Mouse (Mus musculus): ENCODE data around the gene Ctnnd1. TPM values are rescaled to one million over a fixed set of nuclear protein-coding genes. Genes with fewer than 3 reads are reported as not detected.
A peak's percentile ranks its signal among the peaks of the same experiment; 100 is the strongest.

Gene Ctnnd1
- polyA plus RNA-seq, 1 experiment from 2014 or later: 30.1 TPM

GRCm38 (mm10) chr2:84599270-84599888 lies 51.2 kb downstream of the Ctnnd1 start:
- H3K36me3 ChIP-seq (ENCODE audit: control insufficient read depth, insufficient read depth, low read length): peaks cover 44% of the 10 kb centered on the region
- H3K4me2 ChIP-seq (ENCODE audit: low read depth, low read length): no peak overlapping the region
- WGBS: 98% methylated on average over 6 of the region's 6 CpGs
- H3K9me3 ChIP-seq (ENCODE audit: control insufficient read depth, low read length): no peaks in the 10 kb centered on the region
- H3K27ac ChIP-seq (ENCODE audit: low read depth, low read length): no peak overlapping the region
- H3K27me3 ChIP-seq (ENCODE audit: control insufficient read depth, insufficient read depth, low read length): no peaks in the 10 kb centered on the region
- ATAC-seq (ENCODE audit: low read depth): no peak
- H3K4me3 ChIP-seq (ENCODE audit: low read depth, low read length): no peak overlapping the region
- H3K9ac ChIP-seq (replicated peaks; ENCODE audit: low read depth, low read length): no peak overlapping the region
- H3K4me1 ChIP-seq (ENCODE audit: control insufficient read depth, insufficient read depth, low read length): no peaks in the 10 kb centered on the region

GRCm38 (mm10) chr2:84597123-84597522 lies 53.4 kb downstream of the Ctnnd1 start:
- WGBS: 87% methylated on average over 1 of the region's 1 CpGs
- H3K9me3 ChIP-seq (ENCODE audit: control insufficient read depth, low read length): no peaks in the 10 kb centered on the region
- no peak overlapping the region for H3K27ac ChIP-seq (ENCODE audit: low read depth, low read length)
- H3K4me2 ChIP-seq (ENCODE audit: low read depth, low read length): no peak overlapping the region
- H3K4me1 ChIP-seq (ENCODE audit: control insufficient read depth, insufficient read depth, low read length): no peaks in the 10 kb centered on the region
- H3K9ac ChIP-seq (replicated peaks; ENCODE audit: low read depth, low read length): no peak overlapping the region
- H3K36me3 ChIP-seq (ENCODE audit: control insufficient read depth, insufficient read depth, low read length): peaks cover 24% of the 10 kb centered on the region
- no peak for ATAC-seq (ENCODE audit: low read depth)
- H3K4me3 ChIP-seq (ENCODE audit: low read depth, low read length): no peak overlapping the region
- no peaks in the 10 kb centered on the region for H3K27me3 ChIP-seq (ENCODE audit: control insufficient read depth, insufficient read depth, low read length)

GRCm38 (mm10) chr2:84592801-84593200 lies 57.8 kb downstream of the Ctnnd1 start:
- Histone ChIP-seq H3K27me3 (ENCODE audit: control insufficient read depth, insufficient read depth, low read length) (no peaks in the 10 kb centered on the region), H3K36me3 (ENCODE audit: control insufficient read depth, insufficient read depth, low read length) (no peaks in the 10 kb centered on the region), H3K4me2 (ENCODE audit: low read depth, low read length) (no peak overlapping the region), H3K4me3 (ENCODE audit: low read depth, low read length) (no peak overlapping the region), H3K4me1 (ENCODE audit: control insufficient read depth, insufficient read depth, low read length) (no peaks in the 10 kb centered on the region), H3K9me3 (ENCODE audit: control insufficient read depth, low read length) (no peaks in the 10 kb centered on the region), H3K9ac (replicated peaks; ENCODE audit: low read depth, low read length) (no peak overlapping the region), H3K27ac (ENCODE audit: low read depth, low read length) (no peak overlapping the region)
- ATAC-seq (ENCODE audit: low read depth): no peak
- 95% methylated on average over 8 of the region's 8 CpGs for WGBS

GRCm38 (mm10) chr2:84585700-84586099 lies 64.9 kb downstream of the Ctnnd1 start:
- no peak for ATAC-seq (ENCODE audit: low read depth)
- Histone ChIP-seq H3K4me1 (ENCODE audit: control insufficient read depth, insufficient read depth, low read length) (no peaks in the 10 kb centered on the region), H3K36me3 (ENCODE audit: control insufficient read depth, insufficient read depth, low read length) (no peaks in the 10 kb centered on the region), H3K9me3 (ENCODE audit: control insufficient read depth, low read length) (no peaks in the 10 kb centered on the region), H3K9ac (replicated peaks; ENCODE audit: low read depth, low read length) (no peak overlapping the region), H3K4me2 (ENCODE audit: low read depth, low read length) (no peak overlapping the region), H3K27me3 (ENCODE audit: control insufficient read depth, insufficient read depth, low read length) (no peaks in the 10 kb centered on the region), H3K4me3 (ENCODE audit: low read depth, low read length) (no peak overlapping the region), H3K27ac (ENCODE audit: low read depth, low read length) (no peak overlapping the region)
- WGBS: 82% methylated on average over 8 of the region's 8 CpGs

- no peak for ATAC-seq (ENCODE audit: low read depth)
- 91% methylated on average over 5 of the region's 5 CpGs for WGBS
Observed at GRCm38 (mm10) chr2:84582286-84582685, 68.3 kb downstream of the Ctnnd1 start.

GRCm38 (mm10) chr2:84581208-84581607 lies 69.4 kb downstream of the Ctnnd1 start:
- H3K27me3 ChIP-seq (ENCODE audit: control insufficient read depth, insufficient read depth, low read length): no peaks in the 10 kb centered on the region
- WGBS: 96% methylated on average over 2 of the region's 3 CpGs
- H3K9me3 ChIP-seq (ENCODE audit: control insufficient read depth, low read length): no peaks in the 10 kb centered on the region
- H3K27ac ChIP-seq (ENCODE audit: low read depth, low read length): no peak overlapping the region
- no peaks in the 10 kb centered on the region for H3K36me3 ChIP-seq (ENCODE audit: control insufficient read depth, insufficient read depth, low read length)
- no peak for ATAC-seq (ENCODE audit: low read depth)
- H3K4me3 ChIP-seq (ENCODE audit: low read depth, low read length): no peak overlapping the region
- H3K4me1 ChIP-seq (ENCODE audit: control insufficient read depth, insufficient read depth, low read length): no peaks in the 10 kb centered on the region
- H3K4me2 ChIP-seq (ENCODE audit: low read depth, low read length): no peak overlapping the region
- H3K9ac ChIP-seq (replicated peaks; ENCODE audit: low read depth, low read length): no peak overlapping the region

More at GRCm38 (mm10) chr2:84582286-84582685, 68.3 kb downstream of the Ctnnd1 start:
- no peaks in the 10 kb centered on the region for H3K9me3 ChIP-seq (ENCODE audit: control insufficient read depth, low read length)
- no peaks in the 10 kb centered on the region for H3K36me3 ChIP-seq (ENCODE audit: control insufficient read depth, insufficient read depth, low read length)
- H3K4me1 ChIP-seq (ENCODE audit: control insufficient read depth, insufficient read depth, low read length): no peaks in the 10 kb centered on the region
- H3K9ac ChIP-seq (replicated peaks; ENCODE audit: low read depth, low read length): no peak overlapping the region
- no peak overlapping the region for H3K27ac ChIP-seq (ENCODE audit: low read depth, low read length)
- no peak overlapping the region for H3K4me2 ChIP-seq (ENCODE audit: low read depth, low read length)
- H3K27me3 ChIP-seq (ENCODE audit: control insufficient read depth, insufficient read depth, low read length): no peaks in the 10 kb centered on the region
- no peak overlapping the region for H3K4me3 ChIP-seq (ENCODE audit: low read depth, low read length)

GRCm38 (mm10) chr2:84579311-84579710 lies 71.3 kb downstream of the Ctnnd1 start:
- no peaks in the 10 kb centered on the region for H3K27me3 ChIP-seq (ENCODE audit: control insufficient read depth, insufficient read depth, low read length)
- ATAC-seq (ENCODE audit: low read depth): no peak
- WGBS: 92% methylated on average over 2 of the region's 2 CpGs
- no peak overlapping the region for H3K9ac ChIP-seq (replicated peaks; ENCODE audit: low read depth, low read length)
- no peaks in the 10 kb centered on the region for H3K9me3 ChIP-seq (ENCODE audit: control insufficient read depth, low read length)
- no peaks in the 10 kb centered on the region for H3K36me3 ChIP-seq (ENCODE audit: control insufficient read depth, insufficient read depth, low read length)
- H3K27ac ChIP-seq (ENCODE audit: low read depth, low read length): no peak overlapping the region
- H3K4me1 ChIP-seq (ENCODE audit: control insufficient read depth, insufficient read depth, low read length): no peaks in the 10 kb centered on the region
- no peak overlapping the region for H3K4me3 ChIP-seq (ENCODE audit: low read depth, low read length)
- no peak overlapping the region for H3K4me2 ChIP-seq (ENCODE audit: low read depth, low read length)

- WGBS: 96% methylated on average over 4 of the region's 4 CpGs
- Histone ChIP-seq H3K27me3 (ENCODE audit: control insufficient read depth, insufficient read depth, low read length) (no peaks in the 10 kb centered on the region), H3K9me3 (ENCODE audit: control insufficient read depth, low read length) (no peaks in the 10 kb centered on the region), H3K9ac (replicated peaks; ENCODE audit: low read depth, low read length) (no peak overlapping the region), H3K27ac (ENCODE audit: low read depth, low read length) (no peak overlapping the region), H3K36me3 (ENCODE audit: control insufficient read depth, insufficient read depth, low read length) (no peaks in the 10 kb centered on the region), H3K4me2 (ENCODE audit: low read depth, low read length) (no peak overlapping the region), H3K4me1 (ENCODE audit: control insufficient read depth, insufficient read depth, low read length) (no peaks in the 10 kb centered on the region), H3K4me3 (ENCODE audit: low read depth, low read length) (no peak overlapping the region)
- ATAC-seq (ENCODE audit: low read depth): no peak
Observed at GRCm38 (mm10) chr2:84574130-84574529, 76.4 kb downstream of the Ctnnd1 start.

GRCm38 (mm10) chr2:84556888-84557514 lies 93.6 kb downstream of the Ctnnd1 start:
- Histone ChIP-seq H3K4me3 (ENCODE audit: low read depth, low read length) (no peak overlapping the region), H3K4me2 (ENCODE audit: low read depth, low read length) (peak overlapping the region; percentile 29; the same call in 1 of the 2 replicates)
- WGBS: 39% methylated on average over 10 of the region's 10 CpGs

More at GRCm38 (mm10) chr2:84556888-84557514, 93.6 kb downstream of the Ctnnd1 start:
- Histone ChIP-seq H3K9ac (replicated peaks; ENCODE audit: low read depth, low read length) (no peak overlapping the region), H3K9me3 (ENCODE audit: control insufficient read depth, low read length) (no peaks in the 10 kb centered on the region), H3K4me1 (ENCODE audit: control insufficient read depth, insufficient read depth, low read length) (no peaks in the 10 kb centered on the region), H3K27me3 (ENCODE audit: control insufficient read depth, insufficient read depth, low read length) (no peaks in the 10 kb centered on the region), H3K36me3 (ENCODE audit: control insufficient read depth, insufficient read depth, low read length) (no peaks in the 10 kb centered on the region), H3K27ac (ENCODE audit: low read depth, low read length) (no peak overlapping the region)
- ATAC-seq (ENCODE audit: low read depth): peak; percentile 38; the same call in 1 of the 2 replicates

Data from neural tube, embryonic 14.5 days (tissue).